Mouse (Mus musculus): ENCODE measurements around the gene Myo18b. TPM values are rescaled to one million over a fixed set of nuclear protein-coding genes. Genes with fewer than 3 reads are reported as not detected.

The Myo18b gene
- polyA plus RNA-seq, 1 experiment from 2014 or later: 0.39 TPM

DNA sequence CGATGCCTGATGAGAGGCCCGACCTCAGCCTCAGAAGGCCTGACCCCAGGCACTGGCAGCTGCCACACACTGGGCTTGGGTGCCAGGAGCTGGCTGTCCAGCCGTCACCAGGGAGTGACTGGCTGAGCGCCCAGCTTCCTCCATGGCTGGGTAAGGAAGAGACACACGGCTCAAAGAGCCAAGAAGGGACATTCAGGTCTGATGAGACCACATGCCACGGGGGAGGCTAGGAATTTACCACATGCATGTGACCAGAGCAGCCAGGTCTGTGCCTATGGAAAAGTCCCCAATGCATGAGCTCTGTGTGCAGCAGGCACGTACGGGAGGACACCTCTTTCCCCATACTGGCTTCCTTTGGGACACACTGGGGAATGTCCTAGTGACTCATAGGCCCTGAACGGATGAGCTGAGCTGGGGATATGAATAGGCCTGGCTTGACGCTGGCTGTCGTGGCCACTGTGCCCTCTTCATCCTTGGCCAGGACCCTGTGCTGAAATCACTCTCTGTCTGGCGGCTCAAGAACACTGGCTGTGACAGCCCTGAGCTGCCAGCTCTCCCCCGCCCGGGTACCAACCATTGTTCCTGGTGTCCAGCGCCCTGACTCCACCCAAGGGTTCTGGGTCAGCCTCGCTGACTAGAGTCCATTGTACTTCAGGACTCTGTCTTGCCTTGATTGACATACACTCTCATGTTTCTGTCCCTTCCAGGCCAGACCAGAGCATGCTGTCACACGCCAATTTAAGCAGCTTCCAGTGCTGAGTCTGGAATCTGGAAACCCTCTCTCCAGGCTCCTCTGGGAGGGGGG, 9.3 kb downstream of the Myo18b start:
- Histone ChIP-seq H3K4me2 (replicated peaks; ENCODE audit: low read depth, low read length) (no peak overlapping the region), H3K4me3 (ENCODE audit: low read length) (no peak overlapping the region), H3K27ac (ENCODE audit: low read length) (no peak overlapping the region), H3K4me1 (ENCODE audit: insufficient read depth, low read length) (no peaks in the 10 kb centered on the region), H3K36me3 (ENCODE audit: insufficient read depth, low read length) (no peaks in the 10 kb centered on the region), H3K27me3 (ENCODE audit: insufficient read depth, low read length) (no peaks in the 10 kb centered on the region), H3K9ac (replicated peaks; ENCODE audit: low read length) (no peak overlapping the region), H3K9me3 (ENCODE audit: low read length) (no peaks in the 10 kb centered on the region)
- 0 out of 2 replicates have a peak, but pooled peaks have one; percentile 19 for ATAC-seq (ENCODE audit: low FRiP score, low TSS enrichment)
- 69% methylated on average over 17 of the region's 17 CpGs for WGBS

DNA sequence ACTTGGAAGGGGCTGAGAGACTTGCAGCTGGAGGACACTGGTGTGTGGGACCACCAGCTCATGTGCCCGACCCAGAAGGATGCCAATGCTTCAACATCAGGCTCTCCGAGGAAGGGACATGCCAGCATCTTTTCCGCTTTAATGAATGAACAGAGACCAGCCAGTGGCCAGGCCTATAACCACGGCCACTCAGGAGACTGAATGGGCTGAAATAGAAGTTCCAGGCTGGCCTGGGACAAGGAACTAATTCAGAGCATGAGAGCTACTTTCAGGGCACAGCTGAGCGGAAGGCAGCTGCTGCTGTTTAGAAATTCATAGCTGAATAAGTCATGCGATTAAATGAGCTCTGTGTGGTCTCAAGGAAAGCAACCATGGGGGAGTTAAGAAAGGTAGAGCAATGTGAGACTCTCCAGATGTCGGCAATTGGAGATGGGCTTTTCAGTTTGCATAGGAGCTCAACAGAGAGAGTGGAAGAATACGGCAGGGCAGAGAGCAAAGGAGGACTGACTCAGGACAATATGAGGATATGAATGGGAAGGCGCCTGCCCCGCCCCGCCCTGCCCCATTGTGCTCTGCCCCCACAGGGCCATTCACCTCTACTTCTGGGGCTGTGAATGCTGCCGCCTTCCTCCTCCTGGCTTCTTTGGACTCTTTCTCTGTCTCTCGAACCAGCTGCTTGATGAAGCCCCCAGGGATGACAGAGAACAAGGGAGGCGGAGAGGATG, 18.6 kb downstream of the Myo18b start:
- Histone ChIP-seq H3K9me3 (ENCODE audit: low read length) (no peaks in the 10 kb centered on the region), H3K9ac (replicated peaks; ENCODE audit: low read length) (no peak overlapping the region), H3K36me3 (ENCODE audit: insufficient read depth, low read length) (no peaks in the 10 kb centered on the region), H3K4me3 (ENCODE audit: low read length) (no peak overlapping the region), H3K4me2 (replicated peaks; ENCODE audit: low read depth, low read length) (no peak overlapping the region), H3K27ac (ENCODE audit: low read length) (no peak overlapping the region), H3K4me1 (ENCODE audit: insufficient read depth, low read length) (no peaks in the 10 kb centered on the region), H3K27me3 (ENCODE audit: insufficient read depth, low read length) (peaks cover 7% of the 10 kb centered on the region; the same call in 1 of the 2 replicates)
- WGBS: 65% methylated on average over 14 of the region's 14 CpGs
- no peak for ATAC-seq (ENCODE audit: low FRiP score, low TSS enrichment)

DNA sequence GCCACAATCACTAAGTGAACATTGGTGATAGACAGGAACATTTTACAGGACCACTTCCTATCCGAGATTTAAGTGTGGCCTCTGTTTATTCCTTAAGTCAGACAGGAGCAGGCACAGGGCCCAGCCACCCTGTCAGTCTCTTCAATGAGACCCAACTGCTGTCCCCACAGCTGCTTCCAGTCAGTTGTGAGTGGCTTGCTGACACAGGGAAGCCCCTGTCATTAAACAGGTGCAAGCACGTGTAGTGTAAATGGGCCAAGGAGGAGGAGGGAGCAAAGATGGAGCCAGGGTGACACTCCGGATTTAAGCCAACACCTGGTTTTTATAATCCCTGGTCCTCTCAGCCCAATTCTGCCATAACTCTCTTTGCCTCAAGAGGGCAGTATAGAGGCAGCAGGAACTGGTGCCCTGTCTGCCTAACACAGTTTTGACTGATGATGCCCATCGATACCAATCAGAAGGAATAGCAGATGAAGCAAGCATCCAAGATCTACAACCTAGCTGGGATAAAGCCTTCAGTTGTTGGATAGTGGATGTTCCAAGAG, 19.2 kb downstream of the Myo18b start:
- Histone ChIP-seq H3K36me3 (ENCODE audit: insufficient read depth, low read length) (no peaks in the 10 kb centered on the region), H3K27ac (ENCODE audit: low read length) (no peak overlapping the region), H3K9ac (replicated peaks; ENCODE audit: low read length) (no peak overlapping the region), H3K4me2 (replicated peaks; ENCODE audit: low read depth, low read length) (no peak overlapping the region), H3K4me3 (ENCODE audit: low read length) (no peak overlapping the region), H3K4me1 (ENCODE audit: insufficient read depth, low read length) (no peaks in the 10 kb centered on the region), H3K9me3 (ENCODE audit: low read length) (no peaks in the 10 kb centered on the region), H3K27me3 (ENCODE audit: insufficient read depth, low read length) (peaks cover 7% of the 10 kb centered on the region; the same call in 1 of the 2 replicates)
- 25% methylated on average over 4 of the region's 4 CpGs for WGBS
- ATAC-seq (ENCODE audit: low FRiP score, low TSS enrichment): no peak

DNA sequence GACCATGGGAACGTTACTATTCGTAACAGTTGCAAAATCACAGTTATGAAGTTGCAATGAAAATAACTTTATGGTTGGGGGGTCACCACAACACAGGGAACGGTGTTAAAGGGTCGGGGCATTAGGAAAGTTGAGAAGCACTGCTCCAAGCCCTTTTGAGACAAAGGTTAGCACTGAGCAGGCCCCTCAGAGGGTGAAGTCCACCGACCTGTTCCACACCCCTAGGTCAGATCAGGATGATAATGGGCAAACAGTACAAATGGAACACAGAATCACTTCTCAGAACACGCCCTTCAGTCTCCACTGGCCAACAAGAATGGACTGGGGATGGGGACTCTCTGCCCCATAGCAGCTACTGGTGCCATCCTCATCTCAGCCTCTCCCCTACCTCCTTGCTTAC, 23.2 kb downstream of the Myo18b start:
- Histone ChIP-seq H3K4me2 (replicated peaks; ENCODE audit: low read depth, low read length) (no peak overlapping the region), H3K4me3 (ENCODE audit: low read length) (no peak overlapping the region), H3K36me3 (ENCODE audit: insufficient read depth, low read length) (no peaks in the 10 kb centered on the region), H3K4me1 (ENCODE audit: insufficient read depth, low read length) (no peaks in the 10 kb centered on the region), H3K27ac (ENCODE audit: low read length) (no peak overlapping the region), H3K9ac (replicated peaks; ENCODE audit: low read length) (no peak overlapping the region), H3K9me3 (ENCODE audit: low read length) (no peaks in the 10 kb centered on the region), H3K27me3 (ENCODE audit: insufficient read depth, low read length) (peaks cover 11% of the 10 kb centered on the region)
- 64% methylated on average over 6 of the region's 6 CpGs for WGBS
- no peak for ATAC-seq (ENCODE audit: low FRiP score, low TSS enrichment)

DNA sequence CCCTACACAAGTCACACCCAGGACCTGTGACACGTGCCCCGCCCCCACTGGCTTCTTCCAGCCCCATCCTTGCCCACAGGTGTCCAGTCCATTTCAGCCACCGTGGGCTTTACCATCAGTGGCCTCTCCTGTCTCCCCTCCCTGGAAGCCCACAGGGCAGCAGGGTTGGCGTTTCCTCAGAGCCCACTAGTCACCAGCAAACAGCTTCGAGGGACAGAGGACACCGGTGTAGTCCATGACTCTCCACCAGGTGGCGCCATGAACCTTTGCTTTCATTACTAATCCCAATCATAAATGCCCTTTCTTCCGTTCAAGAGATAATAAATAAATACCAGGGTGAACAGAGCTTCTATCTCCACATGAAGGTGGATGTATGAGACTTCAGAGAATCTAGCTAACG, 25.4 kb downstream of the Myo18b start:
- no peaks in the 10 kb centered on the region for H3K36me3 ChIP-seq (ENCODE audit: insufficient read depth, low read length)
- no peak overlapping the region for H3K4me3 ChIP-seq (ENCODE audit: low read length)
- ATAC-seq (ENCODE audit: low FRiP score, low TSS enrichment): no peak
- H3K4me1 ChIP-seq (ENCODE audit: insufficient read depth, low read length): no peaks in the 10 kb centered on the region
- WGBS: 21% methylated on average over 9 of the region's 9 CpGs
- no peak overlapping the region for H3K27ac ChIP-seq (ENCODE audit: low read length)
- H3K27me3 ChIP-seq (ENCODE audit: insufficient read depth, low read length): peaks cover 8% of the 10 kb centered on the region
- H3K9ac ChIP-seq (replicated peaks; ENCODE audit: low read length): no peak overlapping the region
- no peaks in the 10 kb centered on the region for H3K9me3 ChIP-seq (ENCODE audit: low read length)
- no peak overlapping the region for H3K4me2 ChIP-seq (replicated peaks; ENCODE audit: low read depth, low read length)

DNA sequence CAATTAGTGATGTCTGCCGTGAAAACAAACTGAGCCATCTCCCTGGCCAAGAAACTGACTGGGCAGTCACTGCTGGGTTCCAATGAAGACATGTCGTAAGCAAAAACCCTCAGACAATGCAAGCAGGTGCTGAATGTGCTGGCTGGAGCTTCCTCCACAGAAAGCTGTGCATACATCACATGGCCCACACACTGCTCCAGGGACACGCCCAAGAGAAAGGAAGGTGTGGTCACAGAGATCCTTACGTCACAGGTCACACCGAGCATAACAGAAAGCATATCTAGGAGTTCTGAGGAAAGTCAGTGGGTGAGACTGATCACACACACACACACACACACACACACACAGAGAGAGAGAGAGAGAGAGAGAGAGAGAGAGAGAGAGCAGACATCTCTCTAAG, 27.5 kb downstream of the Myo18b start:
- H3K4me3 ChIP-seq (ENCODE audit: low read length): no peak overlapping the region
- H3K9me3 ChIP-seq (ENCODE audit: low read length): no peaks in the 10 kb centered on the region
- H3K4me1 ChIP-seq (ENCODE audit: insufficient read depth, low read length): no peaks in the 10 kb centered on the region
- ATAC-seq (ENCODE audit: low FRiP score, low TSS enrichment): no peak
- no peak overlapping the region for H3K9ac ChIP-seq (replicated peaks; ENCODE audit: low read length)
- peaks cover 5% of the 10 kb centered on the region; the same call in 1 of the 2 replicates for H3K27me3 ChIP-seq (ENCODE audit: insufficient read depth, low read length)
- H3K27ac ChIP-seq (ENCODE audit: low read length): no peak overlapping the region
- no peaks in the 10 kb centered on the region for H3K36me3 ChIP-seq (ENCODE audit: insufficient read depth, low read length)
- 72% methylated on average over 5 of the region's 5 CpGs for WGBS
- H3K4me2 ChIP-seq (replicated peaks; ENCODE audit: low read depth, low read length): no peak overlapping the region

DNA sequence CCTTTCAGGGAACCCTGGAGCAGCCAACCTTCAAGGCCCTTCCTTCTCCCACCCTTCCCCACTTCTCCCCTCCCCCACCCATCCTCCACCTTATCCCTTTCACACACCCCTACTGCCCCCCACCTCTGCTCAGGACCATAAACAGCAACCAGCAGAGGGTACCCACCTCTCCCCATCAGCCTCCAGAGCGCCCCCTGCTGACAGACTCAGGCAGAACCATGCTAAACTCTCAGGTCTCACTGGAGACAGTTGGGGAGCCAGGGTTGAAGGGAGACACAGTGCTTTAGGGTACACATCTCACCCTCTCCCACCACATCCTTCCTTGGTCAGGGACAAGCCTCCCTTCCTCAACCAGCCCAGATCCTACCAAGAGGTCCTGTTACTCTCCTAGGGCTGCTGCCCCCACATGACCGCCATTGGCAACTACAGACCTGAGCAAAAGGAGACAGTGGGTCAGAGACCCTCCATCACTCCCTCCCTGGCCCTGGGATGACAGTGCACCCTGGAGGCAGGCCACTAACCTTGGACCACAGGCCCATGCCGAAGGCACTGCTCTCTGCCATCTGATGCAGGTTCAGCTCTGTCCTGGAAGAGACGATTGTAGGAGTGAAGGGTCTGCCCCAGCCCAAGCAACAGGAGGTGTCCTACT, 31.3 kb downstream of the Myo18b start:
- H3K4me3 ChIP-seq (ENCODE audit: low read length): no peak overlapping the region
- H3K36me3 ChIP-seq (ENCODE audit: insufficient read depth, low read length): no peaks in the 10 kb centered on the region
- H3K4me2 ChIP-seq (replicated peaks; ENCODE audit: low read depth, low read length): no peak overlapping the region
- no peak overlapping the region for H3K27ac ChIP-seq (ENCODE audit: low read length)
- H3K9me3 ChIP-seq (ENCODE audit: low read length): no peaks in the 10 kb centered on the region
- 48% methylated on average over 4 of the region's 4 CpGs for WGBS
- ATAC-seq (ENCODE audit: low FRiP score, low TSS enrichment): no peak
- H3K27me3 ChIP-seq (ENCODE audit: insufficient read depth, low read length): no peaks in the 10 kb centered on the region
- H3K9ac ChIP-seq (replicated peaks; ENCODE audit: low read length): no peak overlapping the region
- H3K4me1 ChIP-seq (ENCODE audit: insufficient read depth, low read length): 0 out of 2 replicates have a peak, but pooled peaks cover 1% of the 10 kb centered on the region

DNA sequence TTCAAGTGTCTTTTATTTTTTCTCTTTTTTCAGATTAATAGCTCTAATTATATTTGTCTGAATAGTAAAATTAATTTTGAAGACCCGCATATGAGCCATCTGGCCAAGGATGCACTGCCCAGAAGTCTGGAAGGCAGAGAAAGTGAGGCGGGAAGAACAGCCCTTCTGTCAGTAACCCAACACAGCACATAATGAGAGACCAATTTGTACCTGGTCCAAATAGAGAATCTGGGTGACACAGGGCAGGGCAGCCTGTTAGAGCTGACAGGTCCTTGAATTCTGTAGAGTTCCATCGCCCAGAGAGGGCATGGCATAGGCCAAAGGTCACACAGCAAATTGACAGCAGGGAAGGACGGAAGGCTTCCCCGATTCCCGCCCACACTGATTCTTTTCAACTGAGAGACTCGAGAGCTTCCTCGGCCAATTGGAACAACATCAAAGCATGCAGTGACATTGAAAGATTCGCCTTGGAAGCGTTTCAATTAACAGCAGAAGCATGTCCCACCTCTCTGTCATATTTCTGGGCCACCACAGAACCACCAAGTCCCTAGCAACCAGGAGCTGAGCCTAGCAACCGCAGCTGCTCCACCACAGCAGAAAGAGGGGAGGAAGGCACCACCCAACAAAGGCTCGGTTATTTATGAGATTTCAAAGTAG, 36.7 kb downstream of the Myo18b start:
- no peaks in the 10 kb centered on the region for H3K27me3 ChIP-seq (ENCODE audit: insufficient read depth, low read length)
- H3K27ac ChIP-seq (ENCODE audit: low read length): no peak overlapping the region
- 18% methylated on average over 12 of the region's 12 CpGs for WGBS
- peaks cover 15% of the 10 kb centered on the region for H3K4me1 ChIP-seq (ENCODE audit: insufficient read depth, low read length)
- no peaks in the 10 kb centered on the region for H3K36me3 ChIP-seq (ENCODE audit: insufficient read depth, low read length)
- ATAC-seq (ENCODE audit: low FRiP score, low TSS enrichment): peak; percentile 71
- H3K4me3 ChIP-seq (ENCODE audit: low read length): no peak overlapping the region
- no peak overlapping the region for H3K9ac ChIP-seq (replicated peaks; ENCODE audit: low read length)
- H3K9me3 ChIP-seq (ENCODE audit: low read length): no peaks in the 10 kb centered on the region
- H3K4me2 ChIP-seq (replicated peaks; ENCODE audit: low read depth, low read length): no peak overlapping the region

DNA sequence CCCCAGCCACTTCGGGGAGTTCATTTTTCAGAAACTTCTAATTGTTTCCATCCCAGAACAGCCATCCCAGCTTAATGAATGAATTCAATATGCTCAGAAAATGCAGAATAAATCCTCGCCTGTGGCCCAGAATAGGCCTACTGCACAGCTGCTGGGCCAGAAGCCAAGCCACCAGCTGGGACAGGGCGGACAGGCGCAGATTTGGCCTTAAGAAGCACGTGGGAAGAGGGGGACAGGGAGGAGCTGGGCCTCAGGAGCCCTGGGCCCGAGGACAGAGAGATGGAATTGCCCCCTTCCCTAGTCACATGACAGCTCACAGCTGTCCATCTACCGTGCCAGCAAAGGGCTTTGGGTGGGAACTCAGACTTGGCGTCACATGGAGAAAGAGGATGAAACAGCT, 43.0 kb downstream of the Myo18b start:
- WGBS: 47% methylated on average over 8 of the region's 8 CpGs
- Histone ChIP-seq H3K36me3 (ENCODE audit: insufficient read depth, low read length) (no peaks in the 10 kb centered on the region), H3K4me1 (ENCODE audit: insufficient read depth, low read length) (peaks cover 25% of the 10 kb centered on the region), H3K27ac (ENCODE audit: low read length) (peak overlapping the region; percentile 52), H3K9me3 (ENCODE audit: low read length) (no peaks in the 10 kb centered on the region), H3K27me3 (ENCODE audit: insufficient read depth, low read length) (no peaks in the 10 kb centered on the region), H3K9ac (replicated peaks; ENCODE audit: low read length) (no peak overlapping the region), H3K4me2 (replicated peaks; ENCODE audit: low read depth, low read length) (no peak overlapping the region), H3K4me3 (ENCODE audit: low read length) (no peak overlapping the region)
- peak; percentile 68 for ATAC-seq (ENCODE audit: low FRiP score, low TSS enrichment)
